Mouse (Mus musculus) C2C12 (cell line): Measurements from ENCODE around the gene Psip1. TPM values are rescaled to one million over a fixed set of nuclear protein-coding genes. Genes with fewer than 3 reads are reported as not detected.

ENCODE experiments used
- H3K27me3 ChIP-seq: one replicate; pipeline ENCODE4 v1.6.1; 2011; ENCODE audit not compliant: control insufficient read depth, insufficient read depth, insufficient read length
- H3K36me3 ChIP-seq: one replicate; pipeline ENCODE4 v1.6.1; 2011; ENCODE audit not compliant: control insufficient read depth, insufficient read depth
- H3K4me3 ChIP-seq: one replicate; pipeline ENCODE4 v1.5.1; 2011; ENCODE audit warnings: mild to moderate bottlenecking, control low read depth; ENCODE audit not compliant: poor library complexity, insufficient read depth, severe bottlenecking
- H3K79me2 ChIP-seq: one replicate; pipeline ENCODE4 v1.6.1; 2011; ENCODE audit not compliant: control insufficient read depth, insufficient read depth
- H3K79me3 ChIP-seq: one replicate; pipeline ENCODE4 v1.6.1; 2011; ENCODE audit warnings: low read depth, control low read depth
- H3ac ChIP-seq: one replicate; pipeline ENCODE3; 2011; ENCODE audit warnings: low read depth; ENCODE audit not compliant: control insufficient read depth, insufficient read length
- CEBPB ChIP-seq: IDR thresholded peaks from one replicate; pipeline ENCODE4 v1.6.1; 2011; ENCODE audit warnings: low read depth, mild to moderate bottlenecking, control low read depth, moderate library complexity
- CTCF ChIP-seq: IDR thresholded peaks from one replicate; pipeline ENCODE4 v1.5.1; 2011; ENCODE audit not compliant: control insufficient read depth, insufficient read depth, insufficient read length
- FOSL1 ChIP-seq: IDR thresholded peaks from one replicate; pipeline ENCODE4 v1.8.0; 2011; ENCODE audit warnings: mild to moderate bottlenecking, low read length; ENCODE audit not compliant: poor library complexity, insufficient read depth, severe bottlenecking
- MAX ChIP-seq: IDR thresholded peaks from one replicate; pipeline ENCODE4 v1.6.1; 2011; ENCODE audit warnings: mild to moderate bottlenecking, control low read depth
- MYOD1 ChIP-seq: IDR thresholded peaks from one replicate; pipeline ENCODE4 v1.6.1; 2011; ENCODE audit warnings: low read depth; ENCODE audit not compliant: control insufficient read depth, insufficient read length
- MYOG ChIP-seq: IDR thresholded peaks from one replicate; pipeline ENCODE4 v1.6.1; 2011; ENCODE audit not compliant: control insufficient read depth, insufficient read length; ENCODE audit errors: extremely low read depth
- USF1 ChIP-seq: IDR thresholded peaks from one replicate; pipeline ENCODE4 v1.6.1; 2011; ENCODE audit warnings: low read depth, mild to moderate bottlenecking, control low read depth, moderate library complexity
- polyA plus RNA-seq: library from polyadenylated mRNA; unstranded; fragments of >200 nt; fragmentation: generic; extraction: Trizol; gene quantifications from one replicate; pipeline ENCODE4 v1.2.1, GENCODE M21; 2012; ENCODE audit warnings: missing spikeins

Psip1 gene
- polyA plus RNA-seq, 1 experiment = 34.0 TPM

DNA sequence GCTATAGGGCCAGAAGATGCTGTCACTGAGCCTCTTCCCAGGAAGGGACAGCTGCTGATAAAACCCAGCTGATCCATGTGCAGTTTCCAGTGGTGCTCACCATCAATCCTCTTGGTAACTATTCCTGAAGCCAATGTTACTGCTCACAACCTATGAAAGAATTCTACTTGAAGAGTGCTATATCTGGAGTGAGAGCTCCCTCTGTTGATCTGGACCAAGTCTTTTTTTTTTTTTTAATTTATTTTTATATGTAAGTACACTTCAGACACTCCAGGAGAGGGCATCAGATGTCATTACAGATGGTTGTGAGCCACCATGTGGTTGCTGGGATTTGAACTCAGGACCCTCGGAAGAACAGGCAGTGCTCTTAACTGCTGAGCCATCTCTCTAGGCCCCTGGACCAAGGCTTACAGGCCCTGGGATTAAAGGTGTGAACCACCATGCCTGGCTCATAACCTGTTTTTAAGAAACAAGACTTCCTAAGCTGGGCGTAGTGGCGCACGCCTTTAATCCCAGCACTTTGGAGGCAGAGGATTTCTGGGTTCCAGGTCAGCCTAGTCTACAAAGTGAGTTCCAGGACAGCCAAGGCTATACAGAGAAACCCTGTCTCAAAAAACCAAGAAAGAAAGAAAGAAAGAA is 76.3 kb downstream of the Psip1 start:
- no peaks in the 10 kb centered on the region for H3K79me2 ChIP-seq
- H3K36me3 ChIP-seq = no peaks in the 10 kb centered on the region
- TF ChIP-seq CEBPB (no peak), FOSL1 (no peak), MYOG (no peak), USF1 (no peak), MAX (no peak), MYOD1 (no peak)
- peaks cover 2% of the 10 kb centered on the region for H3K79me3 ChIP-seq
- H3K27me3 ChIP-seq = no peaks in the 10 kb centered on the region
- no peak overlapping the region for H3ac ChIP-seq
- no peak overlapping the region for H3K4me3 ChIP-seq

- H3K36me3 ChIP-seq = no peaks in the 10 kb centered on the region
- no peak overlapping the region for H3K4me3 ChIP-seq
- TF ChIP-seq USF1 = no peak
- TF ChIP-seq MYOD1 = no peak
- no peak for TF ChIP-seq CTCF
- TF ChIP-seq CEBPB = no peak
- TF ChIP-seq MYOG = no peak
- no peak for TF ChIP-seq FOSL1
- TF ChIP-seq MAX = no peak
- no peaks in the 10 kb centered on the region for H3K27me3 ChIP-seq
- no peak overlapping the region for H3ac ChIP-seq
- no peaks in the 10 kb centered on the region for H3K79me2 ChIP-seq
- no peaks in the 10 kb centered on the region for H3K79me3 ChIP-seq
These were observed 78.6 kb downstream of the Psip1 start for GRCm38 (mm10) chr4:83407688-83408087.

Other genes starting within 250 kb of the Psip1 start
- 23.6 TPM for gene Ttc39b, start 162.2 kb downstream of the Psip1 start, polyA plus RNA-seq
- 13.4 TPM for gene Snapc3, start 68.7 kb downstream of the Psip1 start, polyA plus RNA-seq
- 0.37 TPM for gene Ccdc171, start 39.1 kb upstream of the Psip1 start, polyA plus RNA-seq